Comparison of ENCODE assay signal across 10 mouse cellular contexts in the genomic region with DNA sequence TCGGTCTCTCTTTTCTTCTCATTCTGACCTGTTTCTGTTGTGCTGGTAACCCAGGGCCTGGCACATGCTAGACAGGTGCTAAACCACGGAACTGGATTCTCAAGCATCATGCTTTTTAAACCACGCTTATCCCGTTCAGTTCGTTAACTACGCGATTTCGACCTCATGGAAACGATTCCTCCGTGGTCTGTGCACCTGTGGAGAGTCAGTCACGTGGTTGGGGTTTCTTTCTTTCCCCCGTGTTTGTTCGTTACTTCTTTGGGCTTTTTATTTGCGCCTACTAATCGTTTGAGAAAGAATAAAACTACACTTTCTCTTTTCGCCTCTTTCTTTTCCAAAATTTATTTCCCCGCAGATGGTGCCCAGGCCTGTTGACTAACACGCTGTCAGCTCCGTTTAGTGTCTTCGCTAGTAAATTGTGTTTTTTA. TPM values are rescaled to one million over a fixed set of nuclear protein-coding genes. Genes with fewer than 3 reads are reported as not detected.
DNase-seq lines count a peak whose midpoint lies in the region; TF ChIP-seq lines count a peak whose summit lies in the region.
"Had no signal": no experiment of that assay in that cellular context is flagged by ENCODE, and none has a peak within 500 bp of the region (broad histone marks: within the 10 kb centered on the region; RNA-seq: fewer than 3 reads in every experiment).

No protein-coding gene starts in this region.

- H3K4me1 ChIP-seq in limb, embryonic 10.5 days, result no peaks in the 10 kb centered on the region; the same call in 1 of the 2 replicates

- no peak for TF ChIP-seq POLR2A in brain, embryonic 14.5 days (IDR thresholded peaks at IDR 0.05; ENCODE audit: borderline replicate concordance, extremely low read depth, insufficient read depth, insufficient read length, poor library complexity, severe bottlenecking)

- no peak overlapping the region for H3K4me3 ChIP-seq in limb, embryonic 10.5 days
- H3K4me3 ChIP-seq: midbrain, embryonic 12.5 days had no signal

- intact Hi-C loops in left cerebral cortex, postnatal 4 days (cut with DNase I), result no loop called here

- H3K36me3 ChIP-seq in limb, embryonic 10.5 days, result no peaks in the 10 kb centered on the region
- H3K36me3 ChIP-seq: midbrain, embryonic 12.5 days had no signal

- WGBS in limb, embryonic 10.5 days, result 89% methylated on average over 20 of the region's 20 CpGs

- H3K27me3 ChIP-seq in limb, embryonic 10.5 days (ENCODE audit: low read depth, poor library complexity, severe bottlenecking), result no peaks in the 10 kb centered on the region
- H3K27me3 ChIP-seq: midbrain, embryonic 12.5 days had no signal

- no peak for TF ChIP-seq CTCF in brain, embryonic 14.5 days (IDR thresholded peaks at IDR 0.05; ENCODE audit: borderline replicate concordance, extremely low read depth, insufficient read depth, insufficient read length)

- H3K27ac ChIP-seq in limb, embryonic 10.5 days, result no peak overlapping the region
- H3K27ac ChIP-seq: midbrain, embryonic 12.5 days had no signal

- no peaks in the 10 kb centered on the region for H3K9me3 ChIP-seq in limb, embryonic 10.5 days (replicated peaks)
- H3K9me3 ChIP-seq: midbrain, embryonic 12.5 days had no signal

- DNase-seq in left cerebral cortex, postnatal 4 days, result peak; percentile 36
- DNase-seq in left cerebral cortex, adult 11 months (ENCODE audit: low spot score), result no peak
- DNase-seq in brain, embryonic 14.5 days (ENCODE audit: low read depth), result peak; percentile 32
- peak; percentile 41 for DNase-seq in retina, embryonic 14.5 days (ENCODE audit: low spot score)
- no peak for DNase-seq in embryo, embryonic 9.5 days (ENCODE audit: extremely low spot score)
- no peak for DNase-seq in lung, postnatal 25 days (ENCODE audit: low spot score)
- no peak for DNase-seq in limb, embryonic 10.5 days (ENCODE audit: low spot score)
- DNase-seq: gastrocnemius, postnatal 14 days; kidney, adult 2 months had no signal

RNA-seq across cellular contexts. Expression of a gene that starts 42.0 kb away (rescaled TPM):
- 100 to 1,000 TPM; 151 to 163 TPM for total RNA-seq in left cerebral cortex, postnatal 4 days (2021)
- polyA plus RNA-seq in brain, embryonic 14.5 days (2012; rRNA removed), result 91.3 and 154 TPM in 2 replicates
- 221 and 241 TPM in 2 replicates for polyA plus RNA-seq in limb, embryonic 10.5 days (2016; fragmentation: Nextera tagmentation; extraction: Ambion mirVana)

Comparison
In these comparisons a context has a peak if more than half of its experiments do, and no peak if none do; other contexts are left out.
1. DNase-seq: peak in left cerebral cortex, postnatal 4 days (single experiment), brain, embryonic 14.5 days (single experiment) and retina, embryonic 14.5 days (single experiment); none in left cerebral cortex, adult 11 months (single experiment), embryo, embryonic 9.5 days (single experiment), lung, postnatal 25 days (single experiment) and limb, embryonic 10.5 days (single experiment).